Mouse (Mus musculus) lung, postnatal 0 days (tissue): ENCODE results near the gene Nppc.

ENCODE experiments used
- CTCF ChIP-seq: IDR thresholded peaks from 2 replicates; pipeline ENCODE4 v1.5.1; 2016; ENCODE audit warnings: antibody characterized with exemption, mild to moderate bottlenecking
- EP300 ChIP-seq: IDR thresholded peaks from 2 replicates; pipeline ENCODE4 v1.6.1; 2016; ENCODE audit warnings: antibody characterized with exemption, mild to moderate bottlenecking, control low read depth

DNA sequence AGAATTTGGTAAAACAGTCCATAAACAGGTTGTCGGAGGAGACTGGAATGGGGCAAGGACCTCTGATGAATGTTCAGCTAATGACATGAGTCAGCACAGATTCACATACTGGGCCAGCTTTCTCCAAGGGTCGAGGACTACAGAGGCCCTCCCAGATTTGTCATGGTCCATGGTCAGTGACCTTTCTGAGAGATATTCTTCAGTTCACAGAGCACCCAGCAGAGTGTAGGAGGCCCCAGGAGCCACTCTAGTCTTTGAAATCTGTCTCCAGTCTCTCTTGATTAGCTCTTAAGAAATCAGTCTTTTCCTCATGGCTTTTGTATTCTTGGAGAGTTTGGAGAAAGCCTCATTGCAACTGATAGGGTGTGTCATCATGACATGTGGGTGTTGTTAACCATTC, 48.1 kb downstream of the Nppc start:
- no peak for TF ChIP-seq CTCF
- TF ChIP-seq EP300: no peak
